Mouse (Mus musculus) heart, embryonic 10.5 days (tissue): ENCODE results near the gene Paxbp1. TPM values are rescaled to one million over a fixed set of nuclear protein-coding genes. Genes with fewer than 3 reads are reported as not detected.
A peak's percentile ranks its signal among the peaks of the same experiment; 100 is the strongest.
"Not testable (repeated sequence)": the region's sequence is repeated elsewhere in the genome, so short reads cannot be mapped to it uniquely, and the experiment has no call there.

Experiments
- DNase-seq: peaks from one replicate; pipeline ENCODE4 v3.0.0-alpha.2; 2017; ENCODE audit warnings: low spot score
- H3K27ac ChIP-seq: fragments of 300-500 bp; sonication (generic); 2 replicates; pipeline ENCODE4 v1.5.1; 2016; ENCODE audit warnings: mild to moderate bottlenecking
- H3K27me3 ChIP-seq: fragments of 300-500 bp; sonication (generic); 2 replicates; pipeline ENCODE4 v1.6.1; 2016; ENCODE audit warnings: mild to moderate bottlenecking; ENCODE audit not compliant: poor library complexity, insufficient read depth, severe bottlenecking
- H3K36me3 ChIP-seq: fragments of 300-500 bp; sonication (generic); 2 replicates; pipeline ENCODE4 v1.6.1; 2016; ENCODE audit warnings: mild to moderate bottlenecking, moderate library complexity
- H3K4me1 ChIP-seq: fragments of 300-500 bp; sonication (generic); 2 replicates; pipeline ENCODE4 v1.6.1; 2016; ENCODE audit warnings: mild to moderate bottlenecking
- H3K4me3 ChIP-seq: fragments of 300-500 bp; sonication (generic); 2 replicates; pipeline ENCODE4 v1.5.1; 2016; ENCODE audit warnings: mild to moderate bottlenecking, moderate library complexity
- H3K9me3 ChIP-seq: fragments of 300-500 bp; sonication (generic); 2 replicates; pipeline ENCODE4 v1.6.1; 2016; ENCODE audit warnings: mild to moderate bottlenecking, moderate library complexity
- WGBS: fragments of 180-500 bp; shearing (Covaris S2); methylation state at CpG from one replicate; pipeline ENCODE4 v1.1.7; 2016; 5-methylcytosine and 5-hydroxymethylcytosine counted together
- polyA plus RNA-seq: library from polyadenylated mRNA; unstranded; fragments of >200 nt; fragmentation: Nextera tagmentation; extraction: Ambion mirVana; gene quantifications from 2 replicates; pipeline ENCODE4 v1.2.1, GENCODE M21; 2016

Gene Paxbp1
- polyA plus RNA-seq: 48.8 and 53.4 TPM in 2 replicates

- WGBS: 1% methylated on average over 70 of the region's 70 CpGs
- peak; percentile 99 for DNase-seq
- Histone ChIP-seq H3K36me3 (peaks cover 17% of the 10 kb centered on the region), H3K27ac (peak within 1 kb of the TSS; percentile 96), H3K9me3 (no peaks in the 10 kb centered on the region), H3K4me1 (peaks cover 16% of the 10 kb centered on the region), H3K4me3 (peak within 1 kb of the TSS; percentile 90), H3K27me3 (no peaks in the 10 kb centered on the region)
Observed at GRCm38 (mm10) chr16:91044270-91045182, at the start of gene Paxbp1. TSS of gene Paxbp1 (minus strand) at chr16:91044543.

GRCm38 (mm10) chr16:91086642-91087306, 42.4 kb upstream of the Paxbp1 start:
- no peaks in the 10 kb centered on the region for H3K4me1 ChIP-seq
- no peaks in the 10 kb centered on the region for H3K36me3 ChIP-seq
- no peak overlapping the region for H3K27ac ChIP-seq
- H3K4me3 ChIP-seq: no peak overlapping the region
- peaks cover 18% of the 10 kb centered on the region for H3K27me3 ChIP-seq
- 50% methylated on average over 4 of the region's 4 CpGs for WGBS
- DNase-seq: peak; percentile 94
- no peaks in the 10 kb centered on the region for H3K9me3 ChIP-seq

- no peaks in the 10 kb centered on the region for H3K4me1 ChIP-seq
- H3K36me3 ChIP-seq: no peaks in the 10 kb centered on the region
- 59% methylated on average over 17 of the region's 17 CpGs for WGBS
- peaks cover 18% of the 10 kb centered on the region for H3K27me3 ChIP-seq
- no peaks in the 10 kb centered on the region for H3K9me3 ChIP-seq
- no peak overlapping the region for H3K4me3 ChIP-seq
- DNase-seq: no peak
- H3K27ac ChIP-seq: no peak overlapping the region
Observed at GRCm38 (mm10) chr16:91085239-91085825, 41.0 kb upstream of the Paxbp1 start.

GRCm38 (mm10) chr16:91084307-91085238, 40.2 kb upstream of the Paxbp1 start:
- H3K4me3 ChIP-seq: no peak overlapping the region
- no peak for DNase-seq

GRCm38 (mm10) chr16:91083002-91083646, 38.8 kb upstream of the Paxbp1 start:
- Histone ChIP-seq H3K4me3 (no peak overlapping the region), H3K27me3 (peaks cover 18% of the 10 kb centered on the region), H3K27ac (no peak overlapping the region), H3K9me3 (no peaks in the 10 kb centered on the region), H3K4me1 (no peaks in the 10 kb centered on the region), H3K36me3 (no peaks in the 10 kb centered on the region)
- no peak for DNase-seq
- WGBS: 70% methylated on average over 4 of the region's 4 CpGs

More at GRCm38 (mm10) chr16:91084307-91085238, 40.2 kb upstream of the Paxbp1 start:
- H3K36me3 ChIP-seq: no peaks in the 10 kb centered on the region
- H3K27me3 ChIP-seq: peaks cover 18% of the 10 kb centered on the region
- H3K4me1 ChIP-seq: no peaks in the 10 kb centered on the region
- H3K9me3 ChIP-seq: no peaks in the 10 kb centered on the region
- WGBS: 86% methylated on average over 21 of the region's 21 CpGs
- no peak overlapping the region for H3K27ac ChIP-seq

GRCm38 (mm10) chr16:91081508-91081907, 37.2 kb upstream of the Paxbp1 start:
- Histone ChIP-seq H3K27ac (no peak overlapping the region), H3K4me3 (no peak overlapping the region), H3K9me3 (no peaks in the 10 kb centered on the region), H3K4me1 (no peaks in the 10 kb centered on the region), H3K27me3 (peaks cover 13% of the 10 kb centered on the region; the same call in 1 of the 2 replicates), H3K36me3 (no peaks in the 10 kb centered on the region)
- DNase-seq: peak; percentile 84
- WGBS: 30% methylated on average over 11 of the region's 12 CpGs

- H3K4me1 ChIP-seq: no peaks in the 10 kb centered on the region
- H3K27me3 ChIP-seq: peaks cover 8% of the 10 kb centered on the region; the same call in 1 of the 2 replicates
- WGBS: 79% methylated on average over 5 of the region's 5 CpGs
- H3K27ac ChIP-seq: no peak overlapping the region
- no peaks in the 10 kb centered on the region for H3K36me3 ChIP-seq
- H3K4me3 ChIP-seq: no peak overlapping the region
- DNase-seq: no peak
- H3K9me3 ChIP-seq: no peaks in the 10 kb centered on the region
Observed at GRCm38 (mm10) chr16:91076180-91076579, 31.8 kb upstream of the Paxbp1 start.

- H3K27me3 ChIP-seq: peaks cover 15% of the 10 kb centered on the region
- H3K4me1 ChIP-seq, H3K4me3 ChIP-seq, H3K36me3 ChIP-seq, H3K9me3 ChIP-seq, H3K27ac ChIP-seq, DNase-seq: not testable (repeated sequence)
- WGBS: 76% methylated on average over 8 of the region's 8 CpGs
Observed at GRCm38 (mm10) chr16:91075423-91075822, 31.1 kb upstream of the Paxbp1 start.

- Histone ChIP-seq H3K9me3 (no peaks in the 10 kb centered on the region), H3K4me1 (peaks cover 8% of the 10 kb centered on the region), H3K27ac (no peak overlapping the region), H3K36me3 (no peaks in the 10 kb centered on the region), H3K4me3 (peak overlapping the region; percentile 31), H3K27me3 (peaks cover 23% of the 10 kb centered on the region)
- 32% methylated on average over 24 of the region's 24 CpGs for WGBS
- DNase-seq: peak; percentile 92
Observed at GRCm38 (mm10) chr16:91073163-91073892, 29.0 kb upstream of the Paxbp1 start.

GRCm38 (mm10) chr16:91072256-91072655, 27.9 kb upstream of the Paxbp1 start:
- WGBS: 86% methylated on average over 1 of the region's 1 CpGs
- H3K27ac ChIP-seq: no peak overlapping the region

GRCm38 (mm10) chr16:91068969-91069368, 24.6 kb upstream of the Paxbp1 start:
- WGBS: 32% methylated on average over 12 of the region's 12 CpGs
- no peak overlapping the region for H3K27ac ChIP-seq
- H3K4me1 ChIP-seq: peaks cover 8% of the 10 kb centered on the region
- peaks cover 23% of the 10 kb centered on the region for H3K27me3 ChIP-seq
- no peak for DNase-seq
- no peaks in the 10 kb centered on the region for H3K36me3 ChIP-seq
- no peak overlapping the region for H3K4me3 ChIP-seq
- no peaks in the 10 kb centered on the region for H3K9me3 ChIP-seq

More at GRCm38 (mm10) chr16:91072256-91072655, 27.9 kb upstream of the Paxbp1 start:
- H3K9me3 ChIP-seq: no peaks in the 10 kb centered on the region
- H3K4me1 ChIP-seq: peaks cover 8% of the 10 kb centered on the region
- H3K36me3 ChIP-seq: no peaks in the 10 kb centered on the region
- DNase-seq: no peak
- peaks cover 23% of the 10 kb centered on the region for H3K27me3 ChIP-seq
- H3K4me3 ChIP-seq: no peak overlapping the region
